21 mouse cellular contexts compared by ENCODE assay signal in the genomic region with DNA sequence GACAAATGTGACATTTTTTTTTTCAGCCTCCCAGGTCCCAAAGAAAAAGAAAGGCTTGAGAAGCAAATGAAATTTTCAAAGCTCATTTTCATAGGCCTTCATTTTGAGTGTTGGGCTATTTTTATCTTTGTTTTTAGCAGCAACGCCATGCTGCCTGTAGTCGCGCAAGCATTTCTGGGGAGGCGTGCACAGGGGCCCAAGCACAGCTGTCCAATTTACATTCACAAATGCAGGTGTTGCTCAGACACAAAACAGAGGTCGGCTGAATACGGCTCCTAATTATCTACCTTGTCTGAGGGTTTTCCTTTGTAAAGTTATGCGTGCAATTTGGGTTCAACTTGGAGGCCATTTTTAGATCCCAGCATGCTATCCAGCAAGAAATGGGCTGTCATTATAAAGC. TPM values are rescaled to one million over a fixed set of nuclear protein-coding genes. Genes with fewer than 3 reads are reported as not detected.
A peak's percentile ranks its signal among the peaks of the same experiment; 100 is the strongest.
DNase-seq lines count a peak whose midpoint lies in the region; ATAC-seq lines count a peak whose summit lies in the region.
"Had no signal": no experiment of that assay in that cellular context is flagged by ENCODE, and none has a peak within 500 bp of the region (broad histone marks: within the 10 kb centered on the region; RNA-seq: fewer than 3 reads in every experiment).

No protein-coding gene starts in this region.

- H3K4me3 ChIP-seq in hindbrain, embryonic 14.5 days (replicated peaks; ENCODE audit: low read length), result no peak overlapping the region
- no peak overlapping the region for H3K4me3 ChIP-seq in hindbrain, embryonic 16.5 days (ENCODE audit: low read length)
- H3K4me3 ChIP-seq: embryonic facial prominence, embryonic 15.5 days; heart, adult 2 months; hindbrain, embryonic 12.5 days; intestine, embryonic 15.5 days had no signal

- H3K4me2 ChIP-seq in hindbrain, embryonic 14.5 days (replicated peaks), result no peak overlapping the region
- no peak overlapping the region for H3K4me2 ChIP-seq in hindbrain, embryonic 16.5 days (ENCODE audit: low read length)
- H3K4me2 ChIP-seq: embryonic facial prominence, embryonic 15.5 days; hindbrain, embryonic 12.5 days; intestine, embryonic 15.5 days had no signal

- no peak for ATAC-seq in hindbrain, embryonic 14.5 days (ENCODE audit: low FRiP score)
- ATAC-seq in hindbrain, embryonic 16.5 days, result no peak
- ATAC-seq: intestine, embryonic 15.5 days had no signal

- intact Hi-C loops in heart, postnatal 36 days (cut with DNase I), result no loop called here

- H3K27me3 ChIP-seq in hindbrain, embryonic 14.5 days (ENCODE audit: control insufficient read depth, insufficient read depth, low read length), result no peaks in the 10 kb centered on the region
- H3K27me3 ChIP-seq in hindbrain, embryonic 16.5 days (replicated peaks; ENCODE audit: control insufficient read depth, insufficient read depth, low read length), result no peaks in the 10 kb centered on the region
- H3K27me3 ChIP-seq: embryonic facial prominence, embryonic 15.5 days; hindbrain, embryonic 12.5 days; intestine, embryonic 15.5 days had no signal

- peaks cover 12% of the 10 kb centered on the region; the same call in 1 of the 2 replicates for H3K4me1 ChIP-seq in hindbrain, embryonic 14.5 days (replicated peaks; ENCODE audit: control insufficient read depth, insufficient read depth, low read length)
- peaks cover 3% of the 10 kb centered on the region for H3K4me1 ChIP-seq in hindbrain, embryonic 16.5 days (ENCODE audit: control insufficient read depth, insufficient read depth, low read depth, low read length)

- DNase-seq in heart, adult 11 months, result peak; percentile 46
- no peak for DNase-seq in heart, postnatal 36 days
- no peak for DNase-seq in hindbrain, embryonic 14.5 days (ENCODE audit: low spot score)
- peak; percentile 69 for DNase-seq in A20 (ENCODE audit: low read depth, low spot score)
- DNase-seq in forelimb bud, embryonic 11.5 days (ENCODE audit: low read depth, low spot score), result peak; percentile 79
- no peak for DNase-seq in urinary bladder, postnatal 14 days (ENCODE audit: low spot score)
- no peak for DNase-seq in urinary bladder, postnatal 25 days (ENCODE audit: low spot score)
- DNase-seq: adrenal gland, postnatal 36 days; cerebellum, adult 2 months; cerebellum, postnatal 36 days; gastrocnemius, postnatal 10 days; heart, adult 2 months; liver; lung, postnatal 10 days; retina, postnatal 1 day had no signal

- H3K27ac ChIP-seq in hindbrain, embryonic 14.5 days, result 0 out of 2 replicates have a peak overlapping the region, but pooled peaks have one; percentile 17
- H3K27ac ChIP-seq in hindbrain, embryonic 16.5 days (ENCODE audit: low read depth, low read length), result no peak overlapping the region
- H3K27ac ChIP-seq: embryonic facial prominence, embryonic 15.5 days; heart, adult 2 months; hindbrain, embryonic 12.5 days; intestine, embryonic 15.5 days had no signal

- H3K9me3 ChIP-seq in hindbrain, embryonic 14.5 days (ENCODE audit: control insufficient read depth, low read length), result no peaks in the 10 kb centered on the region
- H3K9me3 ChIP-seq in hindbrain, embryonic 16.5 days (ENCODE audit: control insufficient read depth, low read length), result no peaks in the 10 kb centered on the region
- H3K9me3 ChIP-seq: embryonic facial prominence, embryonic 15.5 days; hindbrain, embryonic 12.5 days; intestine, embryonic 15.5 days had no signal

- no peak overlapping the region for H3K9ac ChIP-seq in hindbrain, embryonic 14.5 days
- H3K9ac ChIP-seq in hindbrain, embryonic 16.5 days (ENCODE audit: low read depth, low read length), result no peak overlapping the region
- H3K9ac ChIP-seq: embryonic facial prominence, embryonic 15.5 days; hindbrain, embryonic 12.5 days; intestine, embryonic 15.5 days had no signal

- peaks cover 13% of the 10 kb centered on the region for H3K36me3 ChIP-seq in hindbrain, embryonic 14.5 days (replicated peaks; ENCODE audit: control insufficient read depth, insufficient read depth)
- H3K36me3 ChIP-seq in hindbrain, embryonic 16.5 days (ENCODE audit: control insufficient read depth, insufficient read depth, low read length), result 0 out of 2 replicates have a peak, but pooled peaks cover 2% of the 10 kb centered on the region
- H3K36me3 ChIP-seq: embryonic facial prominence, embryonic 15.5 days; intestine, embryonic 15.5 days had no signal

- WGBS in hindbrain, embryonic 14.5 days, result 64% methylated on average over 7 of the region's 7 CpGs
- WGBS in hindbrain, embryonic 16.5 days, result 65% methylated on average over 7 of the region's 7 CpGs

RNA-seq across cellular contexts. Expression of gene Sobp, which starts 49.8 kb away (rescaled TPM):
- total RNA-seq in heart, postnatal 36 days (2021), result 10 to 100 TPM; 13.3 to 13.9 TPM
- polyA plus RNA-seq in hindbrain, embryonic 14.5 days (2014; fragmentation: Nextera tagmentation; extraction: Ambion mirVana), result 16.0 and 16.8 TPM in 2 replicates
- polyA plus RNA-seq in hindbrain, embryonic 16.5 days (2015; fragmentation: Nextera tagmentation; extraction: Ambion mirVana), result 9.1 and 10.8 TPM in 2 replicates
- total RNA-seq: megakaryocyte, adult 5-6 weeks had no signal

RNA-seq across cellular contexts. Expression of gene 9030612E09Rik, which starts 49.9 kb away (rescaled TPM):
- 1 to 10 TPM; 2.1 to 2.2 TPM for total RNA-seq in heart, postnatal 36 days (2021)
- polyA plus RNA-seq in hindbrain, embryonic 14.5 days (2014; fragmentation: Nextera tagmentation; extraction: Ambion mirVana), result 1.6 and 2.3 TPM in 2 replicates
- 1.8 and 1.9 TPM in 2 replicates for polyA plus RNA-seq in hindbrain, embryonic 16.5 days (2015; fragmentation: Nextera tagmentation; extraction: Ambion mirVana)
- total RNA-seq: megakaryocyte, adult 5-6 weeks had no signal
- polyA plus RNA-seq: liver, embryonic 16.5 days had no signal

Comparison
In these comparisons a context has a peak if more than half of its experiments do, and no peak if none do; other contexts are left out.
1. DNase-seq: peak in heart, adult 11 months (single experiment), A20 (single experiment) and forelimb bud, embryonic 11.5 days (single experiment); none in heart, postnatal 36 days (0 of 2), hindbrain, embryonic 14.5 days (single experiment), urinary bladder, postnatal 14 days (single experiment) and urinary bladder, postnatal 25 days (single experiment).